Mouse (Mus musculus) heart, embryonic 14.5 days (tissue): ENCODE data around the gene Sall1. TPM values are rescaled to one million over a fixed set of nuclear protein-coding genes. Genes with fewer than 3 reads are reported as not detected.

Experiments used
- ATAC-seq: fragments of 200-750 bp; cut with Nextera tagmentation; 2 replicates; pipeline ENCODE4 v1.8.0; 2017; ENCODE audit warnings: low read depth, moderate TSS enrichment; ENCODE audit not compliant: insufficient number of reproducible peaks, insufficient read depth, low FRiP score
- H3K27ac ChIP-seq, 2 experiments: fragments of 200-500 bp in 1 of 2; fragments of 300-500 bp in 1 of 2; sonication (generic) in 1 of 2; replicated peaks in 1 of 2; 2 replicates each; pipeline ENCODE4 v1.5.1; 2012 to 2014; ENCODE audit warnings: low read depth in 2 of 2, low read length in 2 of 2, control low read depth in 1 of 2, mild to moderate bottlenecking in 1 of 2, mixed read lengths in 1 of 2; ENCODE audit not compliant: control insufficient read depth in 1 of 2, insufficient read depth in 1 of 2
- H3K27me3 ChIP-seq: fragments of 300-500 bp; sonication (generic); 2 replicates; pipeline ENCODE4 v1.6.1; 2014; ENCODE audit warnings: mild to moderate bottlenecking, low read length, control low read depth; ENCODE audit not compliant: control insufficient read depth, insufficient read depth
- H3K36me3 ChIP-seq: fragments of 300-500 bp; sonication (generic); 2 replicates; pipeline ENCODE4 v1.6.1; 2014; ENCODE audit warnings: mild to moderate bottlenecking, control low read depth, low read length, mixed read lengths; ENCODE audit not compliant: control insufficient read depth, insufficient read depth
- H3K4me1 ChIP-seq, 2 experiments: fragments of 200-500 bp in 1 of 2; fragments of 300-500 bp in 1 of 2; sonication (generic) in 1 of 2; 2 replicates each; pipeline ENCODE4 v1.6.1; 2012 to 2014; ENCODE audit warnings: low read length in 2 of 2, control low read depth in 1 of 2, mixed read lengths in 1 of 2; ENCODE audit not compliant: control insufficient read depth in 2 of 2, insufficient read depth in 2 of 2
- H3K4me2 ChIP-seq: fragments of 300-500 bp; sonication (generic); 2 replicates; pipeline ENCODE4 v1.6.1; 2014; ENCODE audit warnings: mild to moderate bottlenecking, low read length
- H3K4me3 ChIP-seq, 2 experiments: fragments of 200-500 bp in 1 of 2; fragments of 300-500 bp in 1 of 2; sonication (generic) in 1 of 2; 2 replicates each; pipeline ENCODE4 v1.5.1; 2012 to 2014; ENCODE audit warnings: low read length in 2 of 2, mild to moderate bottlenecking in 2 of 2, control low read depth in 1 of 2, low read depth in 1 of 2, moderate library complexity in 1 of 2; ENCODE audit not compliant: control insufficient read depth in 1 of 2, insufficient read depth in 1 of 2
- H3K9ac ChIP-seq: fragments of 300-500 bp; sonication (generic); 2 replicates; pipeline ENCODE4 v1.6.1; 2014; ENCODE audit warnings: mild to moderate bottlenecking, low read length
- H3K9me3 ChIP-seq: fragments of 300-500 bp; sonication (generic); 2 replicates; pipeline ENCODE4 v1.6.1; 2016; ENCODE audit warnings: low read length, control low read depth; ENCODE audit not compliant: control insufficient read depth
- WGBS: fragments of 180-500 bp; shearing (Covaris S2); extraction: QIAGEN DNeasy Blood & Tissue Kit; methylation state at CpG from one replicate; pipeline ENCODE4 v1.1.7; 2014; 5-methylcytosine and 5-hydroxymethylcytosine counted together
- polyA plus RNA-seq: library from polyadenylated mRNA; unstranded; fragments of >200 nt; fragmentation: Nextera tagmentation; extraction: Ambion mirVana; gene quantifications from 2 replicates; pipeline ENCODE4 v1.2.1, GENCODE M21; 2014

The Sall1 gene
- polyA plus RNA-seq, 1 experiment from 2014 or later: 4.7 TPM

- no peak overlapping the region for H3K9ac ChIP-seq
- H3K9me3 ChIP-seq: no peaks in the 10 kb centered on the region
- no peak overlapping the region for H3K27ac ChIP-seq
- peaks cover 32% of the 10 kb centered on the region for H3K27me3 ChIP-seq
- H3K4me3 ChIP-seq: no peak overlapping the region
- no peak overlapping the region for H3K4me2 ChIP-seq
- peaks cover 2 to 7% of the 10 kb centered on the region in 2 experiments; a peak in 1 of 4 replicates for H3K4me1 ChIP-seq
- ATAC-seq: no peak
- no peaks in the 10 kb centered on the region for H3K36me3 ChIP-seq
- 24% methylated on average over 3 of the region's 7 CpGs for WGBS
Measured at GRCm38 (mm10) chr8:89008784-89009183, 35.2 kb downstream of the Sall1 start.

DNA sequence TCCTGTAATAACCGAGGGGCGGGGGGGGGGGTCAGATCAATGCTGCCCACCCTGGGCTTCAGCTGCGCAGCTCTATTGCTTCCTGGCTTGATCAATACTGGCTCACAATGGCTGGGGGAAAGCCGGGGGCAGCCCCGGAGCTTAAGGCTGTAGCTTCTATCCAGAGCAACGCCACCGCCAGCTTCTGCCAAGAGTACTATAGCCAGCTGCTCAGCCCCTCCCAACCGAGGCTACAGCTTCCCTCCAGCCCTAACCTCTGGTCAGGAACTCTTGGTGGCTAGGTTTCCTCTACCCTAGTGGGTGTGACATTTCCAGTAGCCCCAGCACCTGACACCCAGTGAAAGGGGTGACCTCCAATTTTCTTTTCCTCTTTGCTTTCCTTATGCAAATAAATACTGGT is 36.8 kb downstream of the Sall1 start:
- Histone ChIP-seq H3K4me1 (peaks cover 2 to 7% of the 10 kb centered on the region in 2 experiments; a peak in 1 of 4 replicates), H3K36me3 (no peaks in the 10 kb centered on the region), H3K27me3 (peaks cover 32% of the 10 kb centered on the region), H3K9ac (no peak overlapping the region), H3K4me2 (peak overlapping the region; percentile 98), H3K9me3 (no peaks in the 10 kb centered on the region), H3K4me3 (peak overlapping the region in 1 of 2 experiments; percentile 53; a peak in 3 of 4 replicates), H3K27ac (no peak overlapping the region)
- WGBS: 3% methylated on average over 8 of the region's 8 CpGs
- no peak for ATAC-seq

DNA sequence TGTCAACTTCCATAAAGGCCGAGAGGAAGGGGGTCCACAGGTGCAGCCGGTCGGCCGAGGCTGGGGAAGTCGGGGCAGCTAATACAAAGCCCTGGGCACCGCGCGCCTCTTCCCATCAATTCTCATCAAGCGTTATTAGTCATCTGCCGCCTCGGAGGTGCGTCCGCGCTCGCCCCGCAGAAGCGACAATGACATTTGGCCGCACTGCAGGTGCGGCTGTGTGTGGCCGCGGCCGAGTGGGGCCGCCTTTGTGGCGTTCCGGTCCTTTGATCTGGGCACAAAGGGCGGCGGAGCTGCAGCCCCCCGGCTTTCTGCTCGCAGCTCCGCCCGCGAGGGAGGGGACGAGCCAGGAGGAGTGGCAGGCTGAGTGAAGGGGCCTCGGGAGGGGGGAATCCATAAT is 37.5 kb downstream of the Sall1 start:
- peak overlapping the region; percentile 98 for H3K4me2 ChIP-seq
- ATAC-seq: no peak
- peak overlapping the region; percentile 59 for H3K9ac ChIP-seq
- H3K27me3 ChIP-seq: peaks cover 32% of the 10 kb centered on the region
- H3K4me1 ChIP-seq: peaks cover 2 to 7% of the 10 kb centered on the region in 2 experiments; a peak in 1 of 4 replicates
- WGBS: under 1% methylated on average over 34 of the region's 34 CpGs
- H3K9me3 ChIP-seq: no peaks in the 10 kb centered on the region
- no peaks in the 10 kb centered on the region for H3K36me3 ChIP-seq
- H3K27ac ChIP-seq: no peak overlapping the region
- H3K4me3 ChIP-seq: peak overlapping the region; percentile 53 to 55

- no peaks in the 10 kb centered on the region for H3K9me3 ChIP-seq
- peaks cover 2 to 7% of the 10 kb centered on the region in 2 experiments; a peak in 1 of 4 replicates for H3K4me1 ChIP-seq
- no peak for ATAC-seq
- 40% methylated on average over 11 of the region's 11 CpGs for WGBS
- no peaks in the 10 kb centered on the region for H3K36me3 ChIP-seq
- no peak overlapping the region for H3K27ac ChIP-seq
- H3K4me2 ChIP-seq: peak overlapping the region; percentile 98
- H3K27me3 ChIP-seq: peaks cover 31% of the 10 kb centered on the region
- H3K4me3 ChIP-seq: peak overlapping the region in 1 of 2 experiments; percentile 53; a peak in 2 of 4 replicates
- H3K9ac ChIP-seq: no peak overlapping the region
Measured at GRCm38 (mm10) chr8:89005797-89006196, 38.2 kb downstream of the Sall1 start.

GRCm38 (mm10) chr8:89004041-89004440 is 39.9 kb downstream of the Sall1 start:
- 39% methylated on average over 2 of the region's 2 CpGs for WGBS
- peaks cover 29% of the 10 kb centered on the region for H3K27me3 ChIP-seq

GRCm38 (mm10) chr8:89003336-89003896 is 40.5 kb downstream of the Sall1 start:
- H3K27me3 ChIP-seq: peaks cover 29% of the 10 kb centered on the region
- no peak overlapping the region for H3K27ac ChIP-seq
- no peak overlapping the region for H3K9ac ChIP-seq
- H3K36me3 ChIP-seq: no peaks in the 10 kb centered on the region
- WGBS: 55% methylated on average over 8 of the region's 8 CpGs
- peaks cover 2 to 7% of the 10 kb centered on the region in 2 experiments; a peak in 1 of 4 replicates for H3K4me1 ChIP-seq
- H3K9me3 ChIP-seq: no peaks in the 10 kb centered on the region
- ATAC-seq: no peak
- no peak overlapping the region for H3K4me2 ChIP-seq
- no peak overlapping the region for H3K4me3 ChIP-seq

More at GRCm38 (mm10) chr8:89004041-89004440, 39.9 kb downstream of the Sall1 start:
- H3K27ac ChIP-seq: no peak overlapping the region
- peaks cover 2 to 7% of the 10 kb centered on the region in 2 experiments; a peak in 1 of 4 replicates for H3K4me1 ChIP-seq
- no peak overlapping the region for H3K9ac ChIP-seq
- H3K4me3 ChIP-seq: no peak overlapping the region
- no peak for ATAC-seq
- H3K36me3 ChIP-seq: no peaks in the 10 kb centered on the region
- H3K4me2 ChIP-seq: no peak overlapping the region
- H3K9me3 ChIP-seq: no peaks in the 10 kb centered on the region

DNA sequence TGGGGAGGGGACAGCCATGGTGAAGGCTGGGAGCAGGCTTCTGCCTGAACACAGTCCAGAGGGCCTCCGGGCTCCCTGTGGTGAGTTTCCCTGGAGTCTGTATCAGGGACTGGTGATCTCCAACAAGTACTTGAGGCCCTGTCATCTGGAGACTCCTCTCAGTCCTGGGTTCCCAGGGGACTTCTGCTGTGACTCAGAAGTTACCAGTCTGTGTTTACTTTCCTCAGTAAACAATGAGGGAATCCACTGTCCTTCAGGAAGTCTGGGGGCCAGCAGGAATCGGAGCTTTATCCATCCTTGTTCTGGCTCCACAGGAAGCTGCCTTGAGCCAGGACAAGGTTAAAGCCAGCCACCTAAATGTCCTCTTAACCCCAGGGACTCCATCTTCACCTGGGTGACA is 41.8 kb downstream of the Sall1 start:
- no peak overlapping the region for H3K27ac ChIP-seq
- H3K4me3 ChIP-seq: no peak overlapping the region
- H3K9ac ChIP-seq: no peak overlapping the region
- peaks cover 22% of the 10 kb centered on the region for H3K27me3 ChIP-seq
- no peaks in the 10 kb centered on the region for H3K9me3 ChIP-seq
- ATAC-seq: no peak
- peaks cover under 1 to 7% of the 10 kb centered on the region in 2 experiments; a peak in 1 of 4 replicates for H3K4me1 ChIP-seq
- H3K4me2 ChIP-seq: no peak overlapping the region
- WGBS: 41% methylated on average over 2 of the region's 2 CpGs
- no peaks in the 10 kb centered on the region for H3K36me3 ChIP-seq

DNA sequence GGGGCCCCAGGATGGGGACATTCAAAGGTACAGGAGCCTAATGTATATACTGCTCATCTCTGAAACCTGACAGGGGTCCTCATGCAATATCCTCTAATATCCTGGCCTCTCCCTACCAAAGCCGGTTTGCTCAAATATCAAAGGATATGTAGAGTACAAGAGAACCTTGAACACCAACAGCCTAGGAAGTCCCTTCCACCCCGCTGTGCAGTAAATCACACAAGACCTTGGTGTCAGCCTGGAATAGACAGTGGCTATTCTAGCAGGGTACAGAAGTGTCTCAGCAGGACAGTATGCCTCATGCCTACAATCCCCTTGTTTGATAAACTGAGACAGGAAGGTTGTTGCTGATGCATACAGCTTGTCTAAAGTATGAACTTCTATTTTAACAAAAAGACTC is 46.7 kb downstream of the Sall1 start:
- Histone ChIP-seq H3K9me3 (no peaks in the 10 kb centered on the region), H3K36me3 (no peaks in the 10 kb centered on the region), H3K27me3 (no peaks in the 10 kb centered on the region), H3K4me2 (no peak overlapping the region), H3K4me3 (no peak overlapping the region), H3K4me1 (no peaks in the 10 kb centered on the region), H3K27ac (no peak overlapping the region), H3K9ac (no peak overlapping the region)
- WGBS: 86% methylated on average over 2 of the region's 2 CpGs
- no peak for ATAC-seq
